Mouse (Mus musculus) MEL (cell line): Measurements from ENCODE around the gene Apod. TPM values are rescaled to one million over a fixed set of nuclear protein-coding genes. Genes with fewer than 3 reads are reported as not detected.

Source experiments
- DNase-seq: peaks from one replicate; pipeline ENCODE4 v3.0.0; 2011; ENCODE audit warnings: low read depth, low spot score
- H3K27ac ChIP-seq: 2 replicates; pipeline ENCODE4 v1.5.1; 2012; ENCODE audit warnings: low read depth, mild to moderate bottlenecking, control low read depth, low read length, moderate library complexity; ENCODE audit not compliant: control insufficient read depth
- H3K27me3 ChIP-seq, 2 experiments: fragments of 150-350 bp in 1 of 2; sonication (generic) in 1 of 2; 2 replicates each; pipeline ENCODE4 v1.6.1; 2012; ENCODE audit warnings: low read length in 2 of 2, mild to moderate bottlenecking in 2 of 2, improper control_type of control experiment in 1 of 2, moderate library complexity in 1 of 2; ENCODE audit not compliant: insufficient read depth in 2 of 2, control insufficient read depth in 1 of 2
- H3K36me3 ChIP-seq, 2 experiments: 2 replicates each; pipeline ENCODE4 v1.6.1; 2012 to 2014; ENCODE audit warnings: low read length in 2 of 2, improper control_type of control experiment in 1 of 2, inconsistent platforms in 1 of 2, mild to moderate bottlenecking in 1 of 2; ENCODE audit not compliant: insufficient read depth in 2 of 2, control insufficient read depth in 1 of 2
- H3K4me1 ChIP-seq, 2 experiments: fragments of 150-350 bp in 1 of 2; sonication (generic) in 1 of 2; 2 replicates each; pipeline ENCODE4 v1.6.1; 2012; ENCODE audit warnings: low read length in 2 of 2, improper control_type of control experiment in 1 of 2, mild to moderate bottlenecking in 1 of 2; ENCODE audit not compliant: insufficient read depth in 2 of 2, control insufficient read depth in 1 of 2
- H3K4me3 ChIP-seq, 2 experiments: fragments of 150-350 bp in 1 of 2; sonication (generic) in 1 of 2; 2 replicates each; pipeline ENCODE4 v1.5.1; 2012; ENCODE audit warnings: low read depth in 2 of 2, low read length in 2 of 2, mild to moderate bottlenecking in 2 of 2, moderate library complexity in 2 of 2, control low read depth in 1 of 2, improper control_type of control experiment in 1 of 2; ENCODE audit not compliant: control insufficient read depth in 1 of 2, insufficient read depth in 1 of 2
- H3K79me2 ChIP-seq: 2 replicates; pipeline ENCODE4 v1.6.1; 2012; ENCODE audit warnings: mild to moderate bottlenecking, low read length, moderate library complexity; ENCODE audit not compliant: control insufficient read depth, poor library complexity, insufficient read depth
- H3K9ac ChIP-seq: 2 replicates; pipeline ENCODE4 v1.6.1; 2012; ENCODE audit warnings: low read depth, mild to moderate bottlenecking, control low read depth, low read length, moderate library complexity; ENCODE audit not compliant: control insufficient read depth, poor library complexity, severe bottlenecking
- H3K9me3 ChIP-seq: fragments of 150-350 bp; sonication (generic); replicated peaks from 2 replicates; pipeline ENCODE4 v1.6.1; 2012; ENCODE audit warnings: mild to moderate bottlenecking, low read length, improper control_type of control experiment, moderate library complexity; ENCODE audit not compliant: insufficient read depth
- BHLHE40 ChIP-seq: IDR thresholded peaks from 2 replicates; pipeline ENCODE4 v1.6.1; 2012; ENCODE audit warnings: low read depth, mild to moderate bottlenecking, inconsistent platforms, low read length, improper control_type of control experiment, borderline replicate concordance
- CHD2 ChIP-seq: IDR thresholded peaks from 2 replicates; pipeline ENCODE4 v1.6.1; 2011; ENCODE audit warnings: low read length, improper control_type of control experiment
- CTCF ChIP-seq, 3 experiments: IDR thresholded peaks in 2 of 3; conservative IDR thresholded peaks in 1 of 3; 2 replicates each; pipeline ENCODE4 v1.5.1; 2011 to 2012; ENCODE audit warnings: low read length in 3 of 3, low read depth in 2 of 3, mild to moderate bottlenecking in 2 of 3, improper control_type of control experiment in 1 of 3, inconsistent platforms in 1 of 3, mixed read lengths in 1 of 3, moderate library complexity in 1 of 3; ENCODE audit not compliant: control insufficient read depth in 1 of 3, insufficient read depth in 1 of 3, poor library complexity in 1 of 3, severe bottlenecking in 1 of 3
- E2F4 ChIP-seq: IDR thresholded peaks from 2 replicates; pipeline ENCODE4 v1.6.1; 2011; ENCODE audit warnings: low read depth, low read length, improper control_type of control experiment, borderline replicate concordance
- EP300 ChIP-seq, 2 experiments: IDR thresholded peaks; 2 replicates each; pipeline ENCODE4 v1.6.1; 2011; ENCODE audit warnings: improper control_type of control experiment in 2 of 2, low read length in 2 of 2, low read depth in 1 of 2, mild to moderate bottlenecking in 1 of 2
- ETS1 ChIP-seq: IDR thresholded peaks from 2 replicates; pipeline ENCODE4 v1.6.1; 2012; ENCODE audit warnings: low read depth, mild to moderate bottlenecking, inconsistent platforms, low read length, improper control_type of control experiment, moderate library complexity
- GABPA ChIP-seq: IDR thresholded peaks from 2 replicates; pipeline ENCODE4 v1.6.1; 2012; ENCODE audit warnings: low read depth, mild to moderate bottlenecking, inconsistent platforms, low read length, improper control_type of control experiment, moderate library complexity
- GATA1 ChIP-seq: IDR thresholded peaks from 2 replicates; pipeline ENCODE4 v1.6.1; 2011; ENCODE audit warnings: low read depth, low read length, improper control_type of control experiment
- HCFC1 ChIP-seq: IDR thresholded peaks from 2 replicates; pipeline ENCODE4 v1.6.1; 2012; ENCODE audit warnings: low read depth, mild to moderate bottlenecking, inconsistent platforms, low read length, improper control_type of control experiment, moderate library complexity
- JUND ChIP-seq: IDR thresholded peaks from 2 replicates; pipeline ENCODE4 v1.6.1; 2011; ENCODE audit warnings: low read depth, mild to moderate bottlenecking, improper control_type of control experiment, low read length
- KAT2A ChIP-seq: conservative IDR thresholded peaks from 2 replicates; pipeline ENCODE4 v1.6.1; 2012; ENCODE audit warnings: low read depth, low read length, improper control_type of control experiment, inconsistent platforms
- MAZ ChIP-seq: IDR thresholded peaks from 2 replicates; pipeline ENCODE4 v1.6.1; 2012; ENCODE audit warnings: low read depth, mild to moderate bottlenecking, inconsistent platforms, low read length, improper control_type of control experiment
- MEF2A ChIP-seq: IDR thresholded peaks from 2 replicates; pipeline ENCODE4 v1.6.1; 2014; ENCODE audit warnings: low read depth, mild to moderate bottlenecking, inconsistent platforms, low read length, improper control_type of control experiment; ENCODE audit not compliant: poor library complexity, insufficient replicate concordance, severe bottlenecking; ENCODE audit errors: extremely low read depth
- MXI1 ChIP-seq: IDR thresholded peaks from 2 replicates; pipeline ENCODE4 v1.6.1; 2011; ENCODE audit warnings: mild to moderate bottlenecking, low read depth, low read length, improper control_type of control experiment
- NRF1 ChIP-seq: IDR thresholded peaks from 2 replicates; pipeline ENCODE4 v1.6.1; 2014; ENCODE audit warnings: low read depth, mild to moderate bottlenecking, inconsistent platforms, low read length, improper control_type of control experiment, moderate library complexity; ENCODE audit not compliant: poor library complexity, insufficient read depth, severe bottlenecking
- POLR2AphosphoS5 ChIP-seq: IDR thresholded peaks from 2 replicates; pipeline ENCODE4 v1.6.1; 2012; ENCODE audit warnings: low read depth, borderline replicate concordance, mild to moderate bottlenecking, inconsistent platforms, low read length, moderate library complexity, mixed read lengths
- RCOR1 ChIP-seq: IDR thresholded peaks from 2 replicates; pipeline ENCODE4 v1.6.1; 2012; ENCODE audit warnings: low read depth, mild to moderate bottlenecking, inconsistent platforms, low read length, improper control_type of control experiment
- TAL1 ChIP-seq: IDR thresholded peaks from 2 replicates; pipeline ENCODE4 v1.6.1; 2012; ENCODE audit warnings: mild to moderate bottlenecking, inconsistent platforms, low read length, moderate library complexity, mixed read lengths
- TBP ChIP-seq: IDR thresholded peaks from 2 replicates; pipeline ENCODE4 v1.8.0; 2011; ENCODE audit warnings: low read depth, low read length, improper control_type of control experiment
- UBTF ChIP-seq: IDR thresholded peaks from 2 replicates; pipeline ENCODE4 v1.6.1; 2012; ENCODE audit warnings: low read depth, mild to moderate bottlenecking, inconsistent platforms, low read length, improper control_type of control experiment, moderate library complexity, borderline replicate concordance; ENCODE audit not compliant: insufficient read depth
- USF2 ChIP-seq, 2 experiments: IDR thresholded peaks; 2 replicates each; pipeline ENCODE4 v1.6.1; 2011 to 2012; ENCODE audit warnings: improper control_type of control experiment in 2 of 2, low read length in 2 of 2, borderline replicate concordance in 1 of 2, inconsistent platforms in 1 of 2, low read depth in 1 of 2, mild to moderate bottlenecking in 1 of 2; ENCODE audit not compliant: insufficient read depth in 1 of 2
- ZC3H11A ChIP-seq: IDR thresholded peaks from 2 replicates; pipeline ENCODE4 v1.6.1; 2012; ENCODE audit warnings: low read depth, mild to moderate bottlenecking, inconsistent platforms, low read length, improper control_type of control experiment
- ZKSCAN1 ChIP-seq: IDR thresholded peaks from 2 replicates; pipeline ENCODE4 v1.6.1; 2012; ENCODE audit warnings: low read depth, mild to moderate bottlenecking, inconsistent platforms, low read length, improper control_type of control experiment, moderate library complexity
- polyA plus RNA-seq, 2 experiments: library from polyadenylated mRNA; stranded (reverse) in 1 of 2; unstranded in 1 of 2; fragments of >175 nt in 1 of 2; fragments of >200 nt in 1 of 2; gene quantifications; 2 replicates each; pipeline versions ENCODE4 v1.2.1 to v1.2.4; 2012; ENCODE audit warnings: low replicate concordance in 2 of 2, low read depth in 1 of 2; ENCODE audit not compliant: insufficient read length in 2 of 2, insufficient read depth in 1 of 2, missing spikeins in 1 of 2
- total RNA-seq: library from RNA; depleted of rRNA; stranded (reverse); fragments of 300-350 nt; gene quantifications from 2 replicates; pipeline ENCODE4 v1.2.3, GENCODE M21; 2012

Gene Apod
- total and polyA plus RNA-seq, 3 experiments, result not detected

GRCm38 (mm10) chr16:31278581-31278980 lies 36.0 kb downstream of the Apod start:
- H3K4me1 ChIP-seq, result peaks cover 4 to 5% of the 10 kb centered on the region in 2 experiments
- H3K27ac ChIP-seq, result no peak overlapping the region
- H3K9ac ChIP-seq, result no peak overlapping the region
- H3K27me3 ChIP-seq, result peaks cover 0 to 3% of the 10 kb centered on the region in 2 experiments; a peak in 3 of 4 replicates
- peaks cover 11% of the 10 kb centered on the region for H3K79me2 ChIP-seq
- no peaks in the 10 kb centered on the region for H3K9me3 ChIP-seq
- DNase-seq, result no peak
- H3K36me3 ChIP-seq, result peaks cover 0 to 8% of the 10 kb centered on the region in 2 experiments; a peak in 2 of 4 replicates
- H3K4me3 ChIP-seq, result no peak overlapping the region
- TF ChIP-seq CHD2 (no peak), TBP (no peak), GATA1 (no peak), HCFC1 (no peak), GABPA (no peak), USF2 (IDR thresholded peaks at IDR 0.05; ENCODE audit: borderline replicate concordance in 1 of 2, insufficient read depth in 1 of 2, low read depth in 1 of 2, low read length in 2 of 2) (no peak), TAL1 (no peak), BHLHE40 (no peak), UBTF (no peak), MEF2A (no peak)

- no peak overlapping the region for H3K27ac ChIP-seq
- no peak for TF ChIP-seq GATA1
- no peak for TF ChIP-seq MAZ
- TF ChIP-seq ZKSCAN1, result no peak
- TF ChIP-seq KAT2A, result no peak
- TF ChIP-seq TBP, result no peak
- TF ChIP-seq RCOR1, result no peak
- TF ChIP-seq E2F4, result no peak
- TF ChIP-seq ZC3H11A, result no peak
- no peak for TF ChIP-seq EP300 (IDR thresholded peaks at IDR 0.05; ENCODE audit: low read depth in 1 of 2, low read length in 2 of 2)
- no peak for TF ChIP-seq CHD2
- no peak for TF ChIP-seq MXI1
- no peak for TF ChIP-seq CTCF (IDR thresholded peaks at IDR 0.05 in 2 of 3, conservative IDR thresholded peaks at IDR 0.05 in 1 of 3; ENCODE audit: control insufficient read depth in 1 of 3, insufficient read depth in 1 of 3, low read depth in 2 of 3, low read length in 3 of 3, poor library complexity in 1 of 3, severe bottlenecking in 1 of 3)
- no peak for TF ChIP-seq JUND
- no peak for TF ChIP-seq TAL1
- no peak for TF ChIP-seq BHLHE40
- no peak for TF ChIP-seq MEF2A
- TF ChIP-seq POLR2AphosphoS5, result no peak
- no peak for TF ChIP-seq USF2 (IDR thresholded peaks at IDR 0.05; ENCODE audit: borderline replicate concordance in 1 of 2, insufficient read depth in 1 of 2, low read depth in 1 of 2, low read length in 2 of 2)
- no peak for TF ChIP-seq ETS1
- no peak for TF ChIP-seq NRF1
- no peak overlapping the region for H3K4me3 ChIP-seq
- H3K4me1 ChIP-seq, result peaks cover 5 to 9% of the 10 kb centered on the region in 2 experiments
- no peaks in the 10 kb centered on the region for H3K9me3 ChIP-seq
- DNase-seq, result no peak
- H3K79me2 ChIP-seq, result peaks cover 16% of the 10 kb centered on the region
- no peak overlapping the region for H3K9ac ChIP-seq
- H3K36me3 ChIP-seq, result peaks cover 0 to 13% of the 10 kb centered on the region in 2 experiments; a peak in 2 of 4 replicates
- peaks cover 0 to 3% of the 10 kb centered on the region in 2 experiments; a peak in 3 of 4 replicates for H3K27me3 ChIP-seq
These were observed 36.5 kb downstream of the Apod start for GRCm38 (mm10) chr16:31278081-31278480.
